In genomic region chr9:55199348-55199747, GRCm38 (mm10) we compare ENCODE assay signal across 11 mouse cellular contexts. TPM values are rescaled to one million over a fixed set of nuclear protein-coding genes. Genes with fewer than 3 reads are reported as not detected.
A peak's percentile ranks its signal among the peaks of the same experiment; 100 is the strongest.
DNase-seq lines count a peak whose midpoint lies in the region; ATAC-seq and TF ChIP-seq lines count a peak whose summit lies in the region.
"Had no signal": no experiment of that assay in that cellular context is flagged by ENCODE, and none has a peak within 500 bp of the region (broad histone marks: within the 10 kb centered on the region; RNA-seq: fewer than 3 reads in every experiment).

No protein-coding gene starts in this region.

- intact Hi-C loops in heart, postnatal 10 days (cut with DNase I) = no loop called here

- no peak for TF ChIP-seq CTCF in brain, embryonic 14.5 days (IDR thresholded peaks at IDR 0.05; ENCODE audit: borderline replicate concordance, extremely low read depth, insufficient read depth, insufficient read length)

- no peak overlapping the region for H3K4me3 ChIP-seq in heart, embryonic 11.5 days (ENCODE audit: low read depth, low read length)
- H3K4me3 ChIP-seq in kidney, embryonic 15.5 days (replicated peaks) = no peak overlapping the region
- H3K4me3 ChIP-seq: liver, embryonic 13.5 days; myocyte had no signal

- no peak for TF ChIP-seq POLR2A in brain, embryonic 14.5 days (IDR thresholded peaks at IDR 0.05; ENCODE audit: borderline replicate concordance, extremely low read depth, insufficient read depth, insufficient read length, poor library complexity, severe bottlenecking)

- WGBS in heart, embryonic 11.5 days (ENCODE audit: insufficient replicate concordance) = 51% methylated on average over 2 of the region's 2 CpGs
- WGBS in kidney, embryonic 15.5 days = 82% methylated on average over 2 of the region's 2 CpGs

- no peaks in the 10 kb centered on the region for H3K9me3 ChIP-seq in heart, embryonic 11.5 days (replicated peaks; ENCODE audit: control insufficient read depth, low read length)
- no peaks in the 10 kb centered on the region for H3K9me3 ChIP-seq in kidney, embryonic 15.5 days (replicated peaks)
- H3K9me3 ChIP-seq: liver, embryonic 13.5 days had no signal

- no peak overlapping the region for H3K9ac ChIP-seq in heart, embryonic 11.5 days (ENCODE audit: low read depth, low read length)
- no peak overlapping the region for H3K9ac ChIP-seq in kidney, embryonic 15.5 days
- H3K9ac ChIP-seq: hindbrain, embryonic 14.5 days; liver, embryonic 13.5 days had no signal

- H3K4me2 ChIP-seq in heart, embryonic 11.5 days = no peak overlapping the region
- no peak overlapping the region for H3K4me2 ChIP-seq in kidney, embryonic 15.5 days
- H3K4me2 ChIP-seq: hindbrain, embryonic 14.5 days; liver, embryonic 13.5 days had no signal

- no peaks in the 10 kb centered on the region for H3K27me3 ChIP-seq in heart, embryonic 11.5 days (ENCODE audit: control insufficient read depth, insufficient read depth, low read length)
- no peaks in the 10 kb centered on the region for H3K27me3 ChIP-seq in kidney, embryonic 15.5 days
- H3K27me3 ChIP-seq: liver, embryonic 13.5 days had no signal

- H3K4me1 ChIP-seq in heart, embryonic 11.5 days (ENCODE audit: control insufficient read depth, insufficient read depth, low read length) = no peaks in the 10 kb centered on the region
- no peaks in the 10 kb centered on the region for H3K4me1 ChIP-seq in kidney, embryonic 15.5 days
- H3K4me1 ChIP-seq: liver, embryonic 13.5 days had no signal

- ATAC-seq in heart, embryonic 11.5 days (replicated peaks; ENCODE audit: insufficient number of reproducible peaks, low FRiP score, low TSS enrichment) = no peak
- no peak for ATAC-seq in kidney, embryonic 15.5 days (replicated peaks; ENCODE audit: low FRiP score)

- no peak overlapping the region for H3K27ac ChIP-seq in heart, embryonic 11.5 days (ENCODE audit: low read depth, low read length)
- H3K27ac ChIP-seq in kidney, embryonic 15.5 days = no peak overlapping the region
- H3K27ac ChIP-seq: hindbrain, embryonic 14.5 days; liver, embryonic 13.5 days had no signal

- H3K36me3 ChIP-seq in heart, embryonic 11.5 days (ENCODE audit: control insufficient read depth, insufficient read depth, low read length) = no peaks in the 10 kb centered on the region; the same call in 1 of the 2 replicates
- H3K36me3 ChIP-seq in kidney, embryonic 15.5 days = peaks cover 37% of the 10 kb centered on the region

- peak; percentile 13 to 20 for DNase-seq in heart, adult 9 months (ENCODE audit: low spot score in 2 of 2)
- DNase-seq in NIH3T3 (ENCODE audit: low read depth) = peak; percentile 56
- DNase-seq in brain, embryonic 14.5 days (ENCODE audit: low read depth) = peak; percentile 53
- peak; percentile 42 to 51 for DNase-seq in heart, postnatal 10 days
- DNase-seq in thymus, postnatal 14 days = no peak
- DNase-seq in kidney, adult 8-10 months = no peak
- DNase-seq: liver, embryonic 13.5 days had no signal

RNA-seq across cellular contexts. Expression of gene Fbxo22, which starts 9.4 kb away (rescaled TPM):
- polyA plus RNA-seq in heart, embryonic 11.5 days (2014; fragmentation: Nextera tagmentation; extraction: Ambion mirVana) = 64.5 and 75.5 TPM in 2 replicates
- polyA plus RNA-seq in brain, embryonic 14.5 days (2012; rRNA removed) = 35.0 and 44.2 TPM in 2 replicates
- total RNA-seq in heart, postnatal 10 days (2021) = 10 to 100 TPM; 29.4 to 35.3 TPM
- 69.5 and 69.6 TPM in 2 replicates for polyA plus RNA-seq in kidney, embryonic 15.5 days (2015; fragmentation: Nextera tagmentation; extraction: Ambion mirVana)

RNA-seq across cellular contexts. Expression of gene Ube2q2, which starts 50.7 kb away (rescaled TPM):
- 29.1 and 34.3 TPM in 2 replicates for polyA plus RNA-seq in heart, embryonic 11.5 days (2014; fragmentation: Nextera tagmentation; extraction: Ambion mirVana)
- polyA plus RNA-seq in brain, embryonic 14.5 days (2012; rRNA removed) = 18.7 and 25.3 TPM in 2 replicates
- total RNA-seq in heart, postnatal 10 days (2021) = 10 to 100 TPM; 29.5 to 30.9 TPM
- polyA plus RNA-seq in kidney, embryonic 15.5 days (2015; fragmentation: Nextera tagmentation; extraction: Ambion mirVana) = 30.2 and 33.7 TPM in 2 replicates

Comparison
In these comparisons a context has a peak if more than half of its experiments do, and no peak if none do; other contexts are left out.
1. DNase-seq: peak in heart, adult 9 months (2 of 2), NIH3T3 (single experiment), brain, embryonic 14.5 days (single experiment) and heart, postnatal 10 days (2 of 2); none in thymus, postnatal 14 days (single experiment) and kidney, adult 8-10 months (0 of 2).